Mouse (Mus musculus): ENCODE results near the gene Kif1a. TPM values are rescaled to one million over a fixed set of nuclear protein-coding genes. Genes with fewer than 3 reads are reported as not detected.

Gene Kif1a
- polyA plus RNA-seq, 1 experiment from 2014 or later = 129 TPM

GRCm38 (mm10) chr1:93124066-93124465, 22.3 kb upstream of the Kif1a start:
- no peaks in the 10 kb centered on the region for H3K36me3 ChIP-seq (replicated peaks)
- 82% methylated on average over 8 of the region's 8 CpGs for WGBS
- no peak overlapping the region for H3K27ac ChIP-seq
- H3K4me3 ChIP-seq (replicated peaks) = no peak overlapping the region
- H3K4me1 ChIP-seq = no peaks in the 10 kb centered on the region
- no peak for ATAC-seq (ENCODE audit: low FRiP score)
- H3K9ac ChIP-seq = no peak overlapping the region
- H3K4me2 ChIP-seq = no peak overlapping the region
- H3K27me3 ChIP-seq = no peaks in the 10 kb centered on the region
- H3K9me3 ChIP-seq = no peaks in the 10 kb centered on the region

GRCm38 (mm10) chr1:93123179-93123854, 21.6 kb upstream of the Kif1a start:
- Histone ChIP-seq H3K27me3 (no peaks in the 10 kb centered on the region), H3K4me2 (no peak overlapping the region), H3K36me3 (replicated peaks) (no peaks in the 10 kb centered on the region), H3K27ac (no peak overlapping the region), H3K4me3 (replicated peaks) (no peak overlapping the region), H3K9me3 (no peaks in the 10 kb centered on the region), H3K4me1 (no peaks in the 10 kb centered on the region), H3K9ac (no peak overlapping the region)
- no peak for ATAC-seq (ENCODE audit: low FRiP score)
- WGBS = 83% methylated on average over 11 of the region's 11 CpGs

- Histone ChIP-seq H3K27me3 (no peaks in the 10 kb centered on the region), H3K9ac (no peak overlapping the region), H3K4me3 (replicated peaks) (no peak overlapping the region), H3K9me3 (no peaks in the 10 kb centered on the region), H3K4me2 (no peak overlapping the region), H3K36me3 (replicated peaks) (no peaks in the 10 kb centered on the region), H3K4me1 (peaks cover 8% of the 10 kb centered on the region), H3K27ac (no peak overlapping the region)
- ATAC-seq (ENCODE audit: low FRiP score) = no peak
- WGBS = 29% methylated on average over 4 of the region's 4 CpGs
Measured at GRCm38 (mm10) chr1:93118816-93119215, 17.1 kb upstream of the Kif1a start.

- Histone ChIP-seq H3K36me3 (replicated peaks) (no peaks in the 10 kb centered on the region), H3K4me3 (replicated peaks) (peak overlapping the region; percentile 45), H3K27ac (peak overlapping the region; percentile 80), H3K27me3 (no peaks in the 10 kb centered on the region), H3K9me3 (no peaks in the 10 kb centered on the region), H3K4me1 (peaks cover 8% of the 10 kb centered on the region), H3K9ac (peak overlapping the region; percentile 55), H3K4me2 (peak overlapping the region; percentile 72)
- WGBS = 8% methylated on average over 13 of the region's 13 CpGs
- peak; percentile 74 for ATAC-seq (ENCODE audit: low FRiP score)
Measured at GRCm38 (mm10) chr1:93115471-93115870, 13.7 kb upstream of the Kif1a start.

GRCm38 (mm10) chr1:93114713-93115463, 13.1 kb upstream of the Kif1a start:
- peak; percentile 100 for ATAC-seq (ENCODE audit: low FRiP score)
- Histone ChIP-seq H3K36me3 (replicated peaks) (no peaks in the 10 kb centered on the region), H3K4me1 (peaks cover 8% of the 10 kb centered on the region), H3K4me2 (peak overlapping the region; percentile 72), H3K27ac (peak overlapping the region; percentile 80), H3K9me3 (no peaks in the 10 kb centered on the region), H3K27me3 (no peaks in the 10 kb centered on the region), H3K4me3 (replicated peaks) (peak overlapping the region; percentile 45), H3K9ac (peak overlapping the region; percentile 55)
- WGBS = 20% methylated on average over 21 of the region's 21 CpGs

GRCm38 (mm10) chr1:93102700-93103099, 949 bp upstream of the Kif1a start:
- H3K36me3 ChIP-seq (replicated peaks) = no peaks in the 10 kb centered on the region; the same call in 1 of the 2 replicates
- 67% methylated on average over 7 of the region's 7 CpGs for WGBS
- no peak overlapping the region for H3K4me3 ChIP-seq (replicated peaks)
- peaks cover 28% of the 10 kb centered on the region for H3K4me1 ChIP-seq
- H3K9me3 ChIP-seq = no peaks in the 10 kb centered on the region
- H3K27me3 ChIP-seq = peaks cover 17% of the 10 kb centered on the region
- no peak for ATAC-seq (ENCODE audit: low FRiP score)
- no peak overlapping the region for H3K4me2 ChIP-seq
- H3K9ac ChIP-seq = no peak overlapping the region
- H3K27ac ChIP-seq = no peak overlapping the region

- H3K4me2 ChIP-seq = peak overlapping the region; percentile 97
- ATAC-seq (ENCODE audit: low FRiP score) = peak; percentile 70
- peak overlapping the region; percentile 66 for H3K4me3 ChIP-seq (replicated peaks)
- H3K27me3 ChIP-seq = peaks cover 17% of the 10 kb centered on the region
- WGBS = under 1% methylated on average over 49 of the region's 49 CpGs
- no peaks in the 10 kb centered on the region for H3K9me3 ChIP-seq
- H3K4me1 ChIP-seq = peaks cover 36% of the 10 kb centered on the region
- H3K36me3 ChIP-seq (replicated peaks) = peaks cover 5% of the 10 kb centered on the region; the same call in 1 of the 2 replicates
- H3K9ac ChIP-seq = peak overlapping the region; percentile 73
- H3K27ac ChIP-seq = peak overlapping the region; percentile 80
Measured at GRCm38 (mm10) chr1:93100576-93101491, 917 bp downstream of the Kif1a start.

- peaks cover 5% of the 10 kb centered on the region; the same call in 1 of the 2 replicates for H3K36me3 ChIP-seq (replicated peaks)
- 2% methylated on average over 18 of the region's 18 CpGs for WGBS
- H3K27me3 ChIP-seq = peaks cover 17% of the 10 kb centered on the region
- H3K4me2 ChIP-seq = peak overlapping the region; percentile 97
- no peaks in the 10 kb centered on the region for H3K9me3 ChIP-seq
- H3K4me1 ChIP-seq = peaks cover 42% of the 10 kb centered on the region
- no peak; the same call in 1 of the 2 replicates for ATAC-seq (ENCODE audit: low FRiP score)
- peak overlapping the region; percentile 80; the same call in 1 of the 2 replicates for H3K27ac ChIP-seq
- H3K9ac ChIP-seq = peak overlapping the region; percentile 73
- peak overlapping the region; percentile 66 for H3K4me3 ChIP-seq (replicated peaks)
Measured at GRCm38 (mm10) chr1:93100243-93100575, 1.5 kb downstream of the Kif1a start.

GRCm38 (mm10) chr1:93098956-93099355, 2.8 kb downstream of the Kif1a start:
- Histone ChIP-seq H3K27ac (no peak overlapping the region), H3K4me3 (replicated peaks) (peak overlapping the region; percentile 66; the same call in 1 of the 2 replicates), H3K4me2 (peak overlapping the region; percentile 97; the same call in 1 of the 2 replicates), H3K9ac (peak overlapping the region; percentile 73), H3K4me1 (peaks cover 45% of the 10 kb centered on the region), H3K36me3 (replicated peaks) (peaks cover 5% of the 10 kb centered on the region; the same call in 1 of the 2 replicates), H3K27me3 (peaks cover 17% of the 10 kb centered on the region), H3K9me3 (no peaks in the 10 kb centered on the region)
- ATAC-seq (ENCODE audit: low FRiP score) = no peak
- WGBS = 91% methylated on average over 5 of the region's 5 CpGs

- no peak overlapping the region for H3K4me2 ChIP-seq
- H3K4me3 ChIP-seq (replicated peaks) = no peak overlapping the region
- H3K9ac ChIP-seq = no peak overlapping the region
- peaks cover 14% of the 10 kb centered on the region for H3K36me3 ChIP-seq (replicated peaks)
- no peak overlapping the region for H3K27ac ChIP-seq
- H3K9me3 ChIP-seq = no peaks in the 10 kb centered on the region
- 89% methylated on average over 3 of the region's 3 CpGs for WGBS
- no peak for ATAC-seq (ENCODE audit: low FRiP score)
- H3K27me3 ChIP-seq = no peaks in the 10 kb centered on the region
- H3K4me1 ChIP-seq = peaks cover 20% of the 10 kb centered on the region
Measured at GRCm38 (mm10) chr1:93092582-93092981, 9.2 kb downstream of the Kif1a start.

GRCm38 (mm10) chr1:93085136-93085535, 16.6 kb downstream of the Kif1a start:
- no peak for ATAC-seq (ENCODE audit: low FRiP score)
- H3K27me3 ChIP-seq = no peaks in the 10 kb centered on the region
- H3K36me3 ChIP-seq (replicated peaks) = peaks cover 39% of the 10 kb centered on the region
- H3K9ac ChIP-seq = no peak overlapping the region; the same call in 1 of the 2 replicates
- H3K4me3 ChIP-seq (replicated peaks) = no peak overlapping the region
- peak overlapping the region; percentile 67 for H3K27ac ChIP-seq
- H3K9me3 ChIP-seq = no peaks in the 10 kb centered on the region
- WGBS = 54% methylated on average over 6 of the region's 6 CpGs
- no peak overlapping the region for H3K4me2 ChIP-seq
- H3K4me1 ChIP-seq = peaks cover 24% of the 10 kb centered on the region
